Mouse (Mus musculus) embryonic facial prominence, embryonic 11.5 days (tissue): ENCODE results near the gene Gm21992. TPM values are rescaled to one million over a fixed set of nuclear protein-coding genes. Genes with fewer than 3 reads are reported as not detected.
A peak's percentile ranks its signal among the peaks of the same experiment; 100 is the strongest.

Experiments
- ATAC-seq: fragments of 200-750 bp; cut with Nextera tagmentation; replicated peaks from 2 replicates; pipeline ENCODE4 v1.8.0; 2017; ENCODE audit warnings: low read depth; ENCODE audit not compliant: insufficient number of reproducible peaks, low FRiP score, low TSS enrichment
- DNase-seq: peaks from one replicate; pipeline ENCODE4 v3.0.0-alpha.2; 2015; ENCODE audit warnings: low spot score
- H3K27ac ChIP-seq: fragments of 300-500 bp; sonication (generic); replicated peaks from 2 replicates; pipeline ENCODE4 v1.5.1; 2014; ENCODE audit warnings: mild to moderate bottlenecking, low read depth, low read length, control low read depth
- H3K27me3 ChIP-seq: fragments of 300-500 bp; sonication (generic); 2 replicates; pipeline ENCODE4 v1.6.1; 2014; ENCODE audit warnings: mild to moderate bottlenecking, low read length, moderate library complexity, mixed read lengths; ENCODE audit not compliant: control insufficient read depth, insufficient read depth
- H3K36me3 ChIP-seq: fragments of 300-500 bp; sonication (generic); replicated peaks from 2 replicates; pipeline ENCODE4 v1.6.1; 2014; ENCODE audit warnings: low read depth, mild to moderate bottlenecking, low read length, moderate library complexity, mixed read lengths; ENCODE audit not compliant: control insufficient read depth, insufficient read depth
- H3K4me1 ChIP-seq: fragments of 300-500 bp; sonication (generic); 2 replicates; pipeline ENCODE4 v1.6.1; 2014; ENCODE audit warnings: low read length, mixed read lengths; ENCODE audit not compliant: control insufficient read depth, insufficient read depth
- H3K4me2 ChIP-seq: fragments of 300-500 bp; sonication (generic); 2 replicates; pipeline ENCODE4 v1.6.1; 2014; ENCODE audit warnings: low read depth, mild to moderate bottlenecking, control low read depth, low read length, moderate library complexity
- H3K4me3 ChIP-seq: fragments of 300-500 bp; sonication (generic); 2 replicates; pipeline ENCODE4 v1.5.1; 2014; ENCODE audit warnings: low read depth, low read length, control low read depth
- H3K9ac ChIP-seq: fragments of 300-500 bp; sonication (generic); replicated peaks from 2 replicates; pipeline ENCODE4 v1.6.1; 2014; ENCODE audit warnings: mild to moderate bottlenecking, control low read depth, low read length
- H3K9me3 ChIP-seq: fragments of 300-500 bp; sonication (generic); replicated peaks from 2 replicates; pipeline ENCODE4 v1.6.1; 2016; ENCODE audit warnings: mild to moderate bottlenecking, low read length, inconsistent platforms, mixed read lengths; ENCODE audit not compliant: control insufficient read depth
- whole genome bisulfite sequencing: fragments of 180-500 bp; shearing (Covaris S2); extraction: QIAGEN DNeasy Blood & Tissue Kit; methylation state at CpG from one replicate; pipeline ENCODE4 v1.1.7; 2014; 5-methylcytosine and 5-hydroxymethylcytosine counted together
- polyA plus RNA-seq: library from polyadenylated mRNA; unstranded; fragments of >200 nt; fragmentation: Nextera tagmentation; extraction: Ambion mirVana; gene quantifications from 2 replicates; pipeline ENCODE4 v1.2.1, GENCODE M21; 2014

Gene Gm21992
- polyA plus RNA-seq, 1 experiment from 2014 or later, result 25.8 TPM

DNA sequence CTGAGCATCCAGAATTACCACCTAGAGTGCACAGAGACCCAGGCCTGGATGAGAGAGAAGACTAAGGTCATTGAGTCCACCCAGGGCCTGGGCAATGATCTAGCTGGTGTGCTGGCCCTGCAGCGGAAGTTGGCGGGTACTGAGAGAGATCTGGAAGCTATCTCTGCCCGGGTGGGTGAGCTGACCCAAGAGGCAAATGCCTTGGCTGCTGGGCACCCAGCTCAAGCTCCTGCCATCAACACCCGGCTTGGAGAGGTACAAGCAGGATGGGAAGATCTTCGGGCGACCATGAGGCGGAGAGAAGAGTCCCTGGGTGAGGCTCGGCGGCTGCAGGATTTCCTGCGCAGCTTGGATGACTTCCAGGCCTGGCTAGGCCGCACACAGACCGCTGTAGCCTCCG, 73.5 kb downstream of the Gm21992 start:
- Histone ChIP-seq H3K27me3 (no peaks in the 10 kb centered on the region), H3K4me1 (no peaks in the 10 kb centered on the region), H3K9me3 (no peaks in the 10 kb centered on the region), H3K9ac (no peak overlapping the region), H3K36me3 (no peaks in the 10 kb centered on the region; the same call in 1 of the 2 replicates), H3K4me2 (no peak overlapping the region), H3K27ac (no peak overlapping the region), H3K4me3 (no peak overlapping the region)
- DNase-seq (no peak), ATAC-seq (no peak)
- WGBS, result 86% methylated on average over 13 of the region's 13 CpGs

DNA sequence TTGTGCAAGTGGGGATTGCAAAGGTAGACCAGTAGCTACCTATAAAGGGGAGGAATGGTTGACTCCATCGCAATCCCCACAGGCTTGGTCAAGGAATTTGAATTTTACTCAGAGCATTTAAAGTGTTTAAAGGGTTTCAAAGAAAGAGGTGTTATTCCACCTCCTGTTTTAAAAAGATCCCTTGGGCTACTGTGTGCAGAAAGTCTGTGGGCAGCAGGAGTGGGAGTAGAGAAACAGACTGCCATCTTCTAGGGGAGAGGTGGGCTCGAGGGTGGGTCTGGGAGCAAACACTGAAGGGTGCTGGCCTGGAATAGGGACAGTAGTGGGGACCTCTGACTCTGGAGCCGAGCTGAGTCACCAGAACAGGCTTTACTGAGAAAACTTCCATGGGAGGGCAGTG, 78.4 kb downstream of the Gm21992 start:
- H3K4me2 ChIP-seq, result no peak overlapping the region
- no peak overlapping the region for H3K27ac ChIP-seq
- WGBS, result 75% methylated on average over 3 of the region's 3 CpGs
- no peak for DNase-seq
- ATAC-seq, result no peak
- no peaks in the 10 kb centered on the region for H3K9me3 ChIP-seq
- H3K4me3 ChIP-seq, result no peak overlapping the region
- H3K9ac ChIP-seq, result no peak overlapping the region
- no peaks in the 10 kb centered on the region for H3K36me3 ChIP-seq
- H3K4me1 ChIP-seq, result no peaks in the 10 kb centered on the region
- no peaks in the 10 kb centered on the region for H3K27me3 ChIP-seq

DNA sequence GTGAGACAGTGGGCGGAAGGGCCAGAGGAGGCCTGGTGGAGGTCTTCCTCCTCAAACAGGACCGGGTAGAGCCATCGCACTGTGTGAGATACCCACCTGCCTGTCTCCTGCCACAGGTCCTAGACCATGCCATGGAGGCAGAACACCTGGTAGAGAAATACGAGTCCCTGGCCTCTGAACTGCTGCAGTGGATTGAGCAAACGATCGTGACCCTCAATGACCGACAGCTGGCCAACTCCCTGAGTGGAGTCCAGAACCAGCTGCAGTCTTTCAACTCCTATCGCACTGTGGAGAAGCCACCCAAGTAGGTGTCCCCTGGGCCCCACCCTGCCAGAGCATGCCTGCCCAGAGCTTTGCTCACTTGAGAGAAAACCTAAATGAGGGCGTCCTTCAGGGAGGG, 82.2 kb downstream of the Gm21992 start:
- Histone ChIP-seq H3K27me3 (no peaks in the 10 kb centered on the region), H3K27ac (no peak overlapping the region), H3K4me2 (no peak overlapping the region), H3K36me3 (no peaks in the 10 kb centered on the region), H3K9ac (no peak overlapping the region), H3K9me3 (no peaks in the 10 kb centered on the region), H3K4me1 (no peaks in the 10 kb centered on the region), H3K4me3 (no peak overlapping the region)
- WGBS, result 85% methylated on average over 9 of the region's 9 CpGs
- no peak for DNase-seq
- ATAC-seq, result no peak

DNA sequence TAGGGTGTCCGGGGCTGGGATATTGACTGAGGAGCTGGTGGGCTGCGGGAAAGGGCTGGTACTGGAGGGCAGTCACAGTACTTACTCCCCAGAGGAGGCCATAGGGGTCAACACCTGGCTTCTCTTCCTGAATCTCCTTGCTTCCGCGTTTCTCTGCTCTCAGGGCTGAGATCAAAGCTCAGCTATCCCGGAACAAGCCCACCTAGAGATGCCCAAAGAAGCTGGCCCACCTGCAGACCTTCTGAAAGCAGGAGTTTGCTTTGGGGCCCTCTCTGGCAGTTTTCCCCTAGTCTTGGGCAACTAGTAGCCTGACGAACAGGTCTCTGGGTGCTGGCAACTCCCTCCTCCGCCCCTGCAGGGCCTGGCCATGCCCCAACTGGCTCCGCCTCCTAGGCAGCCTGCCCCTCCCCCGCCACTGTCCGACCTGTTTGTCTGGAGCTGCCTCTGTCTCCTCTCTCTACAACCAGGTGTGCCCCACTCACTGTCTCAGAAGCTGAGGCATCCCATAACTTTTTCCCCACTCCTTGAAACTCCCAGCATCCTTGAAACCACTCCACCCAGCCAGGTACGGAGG, 90.7 kb downstream of the Gm21992 start:
- Histone ChIP-seq H3K9me3 (no peaks in the 10 kb centered on the region), H3K4me1 (peaks cover 3% of the 10 kb centered on the region; the same call in 1 of the 2 replicates), H3K27ac (no peak overlapping the region), H3K36me3 (no peaks in the 10 kb centered on the region), H3K4me3 (peak overlapping the region; percentile 12; the same call in 1 of the 2 replicates), H3K9ac (no peak overlapping the region; the same call in 1 of the 2 replicates), H3K27me3 (no peaks in the 10 kb centered on the region), H3K4me2 (peak overlapping the region; percentile 25; the same call in 1 of the 2 replicates)
- no peak for ATAC-seq
- DNase-seq, result peak; percentile 56
- 12% methylated on average over 11 of the region's 11 CpGs for WGBS

DNA sequence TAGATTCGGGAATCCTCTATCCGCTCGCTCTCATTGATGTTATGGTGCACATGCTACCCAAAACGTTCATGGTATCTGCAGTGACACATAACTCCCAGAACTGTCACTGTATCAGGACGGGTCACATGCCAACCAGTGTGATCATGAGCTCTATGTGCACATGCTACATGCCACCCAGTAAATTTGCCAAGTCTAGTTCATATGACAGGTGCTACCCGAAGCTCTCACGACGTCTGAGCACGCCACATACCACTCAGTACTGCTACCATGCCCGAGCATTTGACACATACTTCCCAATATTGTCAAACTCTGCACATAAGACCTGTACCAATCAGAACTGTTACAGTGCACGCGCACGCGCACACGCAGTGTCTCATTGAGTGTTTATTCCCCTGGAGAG, 91.3 kb downstream of the Gm21992 start:
- 0 out of 2 replicates have a peak, but pooled peaks cover 2% of the 10 kb centered on the region for H3K27me3 ChIP-seq
- ATAC-seq (no peak), DNase-seq (no peak)
- 77% methylated on average over 15 of the region's 15 CpGs for WGBS
- no peaks in the 10 kb centered on the region for H3K36me3 ChIP-seq
- H3K4me1 ChIP-seq, result peaks cover 3% of the 10 kb centered on the region; the same call in 1 of the 2 replicates
- no peak overlapping the region for H3K4me3 ChIP-seq
- no peak overlapping the region for H3K27ac ChIP-seq
- H3K9ac ChIP-seq, result no peak overlapping the region
- H3K9me3 ChIP-seq, result no peaks in the 10 kb centered on the region
- no peak overlapping the region for H3K4me2 ChIP-seq

DNA sequence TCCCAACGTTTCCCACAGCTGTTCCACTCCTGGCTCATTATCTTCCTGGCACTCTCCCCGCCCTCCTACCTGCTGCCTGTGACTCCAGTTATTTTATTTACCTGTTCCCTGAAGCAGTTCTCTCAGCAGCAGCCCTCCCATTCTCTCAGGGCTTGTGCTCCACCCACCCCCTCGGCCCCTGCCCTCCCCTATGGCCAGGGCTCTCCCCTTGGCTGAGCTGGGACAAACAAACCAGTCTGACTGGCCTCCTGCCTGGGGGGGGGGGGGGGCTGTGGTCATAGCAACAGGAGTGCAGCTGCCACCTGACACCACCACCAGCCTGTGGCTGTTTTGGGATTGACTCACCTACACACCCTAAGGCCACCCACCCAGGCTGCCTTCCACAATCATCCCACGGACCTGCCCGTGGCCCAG, 92.1 kb downstream of the Gm21992 start:
- peak; percentile 47; the same call in 1 of the 2 replicates for ATAC-seq
- 14% methylated on average over 5 of the region's 5 CpGs for WGBS
- H3K27ac ChIP-seq, result no peak overlapping the region

DNA sequence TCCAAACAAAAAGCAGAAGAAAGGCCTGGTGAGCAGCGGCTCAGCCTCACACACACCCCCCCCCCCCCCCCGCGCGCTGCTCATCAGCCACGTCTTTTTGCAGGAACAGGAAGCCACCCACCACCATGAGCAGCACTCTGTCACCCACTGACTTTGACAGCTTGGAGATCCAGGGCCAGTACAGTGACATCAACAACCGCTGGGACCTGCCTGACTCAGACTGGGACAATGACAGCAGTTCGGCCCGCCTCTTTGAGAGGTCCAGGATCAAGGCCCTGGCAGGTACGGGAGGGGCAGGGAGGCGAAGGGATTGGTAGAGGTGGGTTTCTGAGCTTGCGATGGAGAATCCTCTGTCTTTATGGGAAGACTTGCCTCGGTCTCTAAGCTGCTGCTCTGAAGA, 92.7 kb downstream of the Gm21992 start:
- H3K9me3 ChIP-seq, result no peaks in the 10 kb centered on the region
- H3K4me3 ChIP-seq, result no peak overlapping the region
- no peak overlapping the region for H3K4me2 ChIP-seq
- H3K4me1 ChIP-seq, result peaks cover 3% of the 10 kb centered on the region; the same call in 1 of the 2 replicates
- 30% methylated on average over 12 of the region's 12 CpGs for WGBS
- no peak overlapping the region for H3K9ac ChIP-seq
- DNase-seq (no peak), ATAC-seq (no peak)
- no peaks in the 10 kb centered on the region for H3K36me3 ChIP-seq
- H3K27ac ChIP-seq, result no peak overlapping the region
- peaks cover 5% of the 10 kb centered on the region; the same call in 1 of the 2 replicates for H3K27me3 ChIP-seq

More for the DNA sequence above, 92.1 kb downstream of the Gm21992 start:
- Histone ChIP-seq H3K9ac (no peak overlapping the region), H3K4me3 (no peak overlapping the region), H3K4me2 (no peak overlapping the region), H3K36me3 (no peaks in the 10 kb centered on the region), H3K4me1 (peaks cover 3% of the 10 kb centered on the region; the same call in 1 of the 2 replicates), H3K27me3 (peaks cover 5% of the 10 kb centered on the region; the same call in 1 of the 2 replicates), H3K9me3 (no peaks in the 10 kb centered on the region)
- peak; percentile 10 for DNase-seq

DNA sequence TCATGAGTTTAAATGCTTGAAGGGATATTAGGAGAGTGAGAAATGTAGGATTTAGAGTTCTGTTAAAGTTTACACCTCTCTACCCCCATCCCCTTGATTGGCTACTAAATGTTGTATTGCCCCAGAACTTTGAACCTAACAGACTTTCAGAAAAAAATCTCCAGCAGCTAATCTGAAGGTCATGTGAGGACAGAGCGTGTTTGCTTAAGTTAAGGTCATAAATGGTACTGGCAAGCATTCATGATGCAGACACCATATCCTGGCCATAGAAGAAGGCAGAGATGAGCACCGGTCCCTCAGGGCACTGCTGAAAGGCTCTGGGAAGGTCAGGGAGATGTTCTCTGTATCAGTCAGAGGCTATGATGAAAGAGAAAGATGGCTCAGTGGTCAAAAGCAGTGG, 94.1 kb downstream of the Gm21992 start:
- DNase-seq (no peak), ATAC-seq (no peak)
- WGBS, result 91% methylated on average over 2 of the region's 2 CpGs
- Histone ChIP-seq H3K4me1 (peaks cover 3% of the 10 kb centered on the region; the same call in 1 of the 2 replicates), H3K36me3 (no peaks in the 10 kb centered on the region), H3K9me3 (no peaks in the 10 kb centered on the region), H3K27me3 (peaks cover 5% of the 10 kb centered on the region; the same call in 1 of the 2 replicates), H3K4me2 (no peak overlapping the region), H3K27ac (no peak overlapping the region), H3K4me3 (no peak overlapping the region), H3K9ac (no peak overlapping the region)
